8 mouse cellular contexts compared by ENCODE assay signal in genomic region chr10:99619421-99620151, GRCm38 (mm10).
DNase-seq lines count a peak whose midpoint lies in the region; ATAC-seq and TF ChIP-seq lines count a peak whose summit lies in the region.

No protein-coding gene starts in this region.

- in situ Hi-C loops in ES-E14 (cut with MboI; ENCODE audit: low sequenced_read_pairs in 2 of 2, unreplicated experiment in 2 of 2), result loop anchor here (5.0 to 25.0 kb wide), 2 partner anchors 432 to 437 kb away; no protein-coding TSS in a partner anchor

- DNase-seq in ES-E14 (ENCODE audit: low read depth, low spot score), result peak; percentile 75
- DNase-seq in c-Kit-negative CD71-positive TER-119-positive erythroid progenitor cells, embryonic 14.5 days (ENCODE audit: low read depth, low spot score), result peak; percentile 5
- DNase-seq in forebrain, embryonic 11.5 days (ENCODE audit: low spot score), result peak; percentile 82
- peak; percentile 72 to 79 for DNase-seq in layer of hippocampus, adult 2 months (ENCODE audit: low spot score in 2 of 2)
- DNase-seq in retina, embryonic 14.5 days (ENCODE audit: low spot score), result peak; percentile 90
- peak; percentile 80 for DNase-seq in thymus, postnatal 4 days

- peak; percentile 77 for ATAC-seq in forebrain, embryonic 11.5 days (replicated peaks; ENCODE audit: low FRiP score)
- peak; percentile 73; a peak in 3 of 4 replicates for ATAC-seq in hematopoietic stem cell, adult 5-6 weeks (replicated peaks in 1 of 2; ENCODE audit: insufficient read depth in 1 of 2, low FRiP score in 2 of 2, low TSS enrichment in 1 of 2, low read depth in 1 of 2, poor library complexity in 2 of 2, severe bottlenecking in 2 of 2)
- ATAC-seq in lung, embryonic 15.5 days (ENCODE audit: borderline replicate concordance, extremely low read depth, low FRiP score, low TSS enrichment), result peak; percentile 74; the same call in 1 of the 2 replicates

- no peaks in the 10 kb centered on the region for H3K27me3 ChIP-seq in forebrain, embryonic 11.5 days (ENCODE audit: control insufficient read depth, insufficient read depth, low read length)
- H3K27me3 ChIP-seq in lung, embryonic 15.5 days, result no peaks in the 10 kb centered on the region

- 46% methylated on average over 18 of the region's 18 CpGs for WGBS in forebrain, embryonic 11.5 days
- WGBS in lung, embryonic 15.5 days, result 43% methylated on average over 18 of the region's 18 CpGs

- no peaks in the 10 kb centered on the region for H3K4me1 ChIP-seq in ES-E14 (ENCODE audit: control insufficient read depth in 2 of 2, insufficient read depth in 2 of 2, low read length in 2 of 2, poor library complexity in 1 of 2)
- no peaks in the 10 kb centered on the region for H3K4me1 ChIP-seq in forebrain, embryonic 11.5 days (replicated peaks; ENCODE audit: control insufficient read depth, insufficient read depth, low read length)
- H3K4me1 ChIP-seq in lung, embryonic 15.5 days, result no peaks in the 10 kb centered on the region

- peak; percentile 97 for TF ChIP-seq CTCF in layer of hippocampus, adult 2 months (conservative IDR thresholded peaks at IDR 0.05)

- no peaks in the 10 kb centered on the region for H3K36me3 ChIP-seq in ES-E14 (ENCODE audit: control insufficient read depth, insufficient read depth, low read length, poor library complexity, severe bottlenecking)
- H3K36me3 ChIP-seq in forebrain, embryonic 11.5 days (ENCODE audit: control insufficient read depth, insufficient read depth, low read length), result no peaks in the 10 kb centered on the region
- no peaks in the 10 kb centered on the region for H3K36me3 ChIP-seq in lung, embryonic 15.5 days

- H3K9ac ChIP-seq in ES-E14 (ENCODE audit: insufficient read depth, low read depth, low read length, poor library complexity, severe bottlenecking), result no peak overlapping the region
- no peak overlapping the region for H3K9ac ChIP-seq in forebrain, embryonic 11.5 days (ENCODE audit: low read length)
- H3K9ac ChIP-seq in lung, embryonic 15.5 days, result 0 out of 2 replicates have a peak overlapping the region, but pooled peaks have one; percentile 5

- no peak overlapping the region for H3K27ac ChIP-seq in ES-E14 (ENCODE audit: insufficient read depth, low read depth, low read length, poor library complexity, severe bottlenecking)
- H3K27ac ChIP-seq in forebrain, embryonic 11.5 days (ENCODE audit: low read depth, low read length), result no peak overlapping the region
- H3K27ac ChIP-seq in layer of hippocampus, adult 2 months, result no peak overlapping the region
- H3K27ac ChIP-seq in lung, embryonic 15.5 days, result no peak overlapping the region

- H3K4me2 ChIP-seq in forebrain, embryonic 11.5 days (ENCODE audit: low read depth, low read length, severe bottlenecking), result 0 out of 2 replicates have a peak overlapping the region, but pooled peaks have one; percentile 11
- peak overlapping the region; percentile 54 for H3K4me2 ChIP-seq in lung, embryonic 15.5 days

- H3K9me3 ChIP-seq in ES-E14 (ENCODE audit: control insufficient read depth, insufficient read depth, low read depth, low read length), result no peaks in the 10 kb centered on the region
- H3K9me3 ChIP-seq in forebrain, embryonic 11.5 days (ENCODE audit: control insufficient read depth, low read length), result no peaks in the 10 kb centered on the region
- H3K9me3 ChIP-seq in lung, embryonic 15.5 days, result no peaks in the 10 kb centered on the region

- no peak overlapping the region for H3K4me3 ChIP-seq in ES-E14 (ENCODE audit: insufficient read depth in 1 of 2, low read depth in 1 of 2, low read length in 2 of 2, poor library complexity in 1 of 2, severe bottlenecking in 1 of 2)
- no peak overlapping the region for H3K4me3 ChIP-seq in forebrain, embryonic 11.5 days (ENCODE audit: low read depth, low read length)
- peak overlapping the region; percentile 39 for H3K4me3 ChIP-seq in layer of hippocampus, adult 2 months
- peak overlapping the region; percentile 29 for H3K4me3 ChIP-seq in lung, embryonic 15.5 days

TF ChIP-seq in ES-E14, 5 proteins besides CTCF, POLR2A, EP300 and RAD21:
- TF ChIP-seq ZNF384 (IDR thresholded peaks at IDR 0.05; ENCODE audit: low read depth, low read length) (no peak), ZC3H11A (IDR thresholded peaks at IDR 0.05; ENCODE audit: borderline replicate concordance, low read depth, low read length) (peak; percentile 92), HCFC1 (IDR thresholded peaks at IDR 0.05; ENCODE audit: borderline replicate concordance, insufficient read depth, low read length) (no peak)

Comparison
In these comparisons a context has a peak if more than half of its experiments do, and no peak if none do; other contexts are left out.
1. DNase-seq: peak in every context shown above with its lines; median percentile 90 in retina, embryonic 14.5 days; 82 in forebrain, embryonic 11.5 days; 80 in thymus, postnatal 4 days; 76 in layer of hippocampus, adult 2 months; 75 in ES-E14; 5 in c-Kit-negative CD71-positive TER-119-positive erythroid progenitor cells, embryonic 14.5 days.
2. H3K4me3 ChIP-seq: peak in layer of hippocampus, adult 2 months (single experiment) and lung, embryonic 15.5 days (single experiment); none in ES-E14 (0 of 2) and forebrain, embryonic 11.5 days (single experiment).
3. Peak in every context shown above with its lines, with median percentiles within 50 percentile points of each other: ATAC-seq.